Mouse (Mus musculus) left cerebral cortex, adult 18-20 months (tissue): Measurements from ENCODE around the gene Tex22. TPM values are rescaled to one million over a fixed set of nuclear protein-coding genes. Genes with fewer than 3 reads are reported as not detected.

ENCODE experiments used
- DNase-seq, 2 experiments: peaks; one replicate each; pipeline ENCODE4 v3.0.0; 2021 to 2022; ENCODE audit warnings: low spot score in 2 of 2, mixed read lengths in 1 of 2
- microRNA-seq, 2 experiments: library from miRNA; unstranded; fragments of <30 nt; microRNA quantifications; one replicate each; pipeline ENCODE4 v1.2.0; 2021
- total RNA-seq, 2 experiments: library from RNA; stranded (reverse); gene quantifications; 2 replicates each; pipeline ENCODE4 v1.2.3; 2021

Gene Tex22
- total RNA-seq, 2 experiments from 2014 or later, result 0.44 to 0.73 TPM

DNA sequence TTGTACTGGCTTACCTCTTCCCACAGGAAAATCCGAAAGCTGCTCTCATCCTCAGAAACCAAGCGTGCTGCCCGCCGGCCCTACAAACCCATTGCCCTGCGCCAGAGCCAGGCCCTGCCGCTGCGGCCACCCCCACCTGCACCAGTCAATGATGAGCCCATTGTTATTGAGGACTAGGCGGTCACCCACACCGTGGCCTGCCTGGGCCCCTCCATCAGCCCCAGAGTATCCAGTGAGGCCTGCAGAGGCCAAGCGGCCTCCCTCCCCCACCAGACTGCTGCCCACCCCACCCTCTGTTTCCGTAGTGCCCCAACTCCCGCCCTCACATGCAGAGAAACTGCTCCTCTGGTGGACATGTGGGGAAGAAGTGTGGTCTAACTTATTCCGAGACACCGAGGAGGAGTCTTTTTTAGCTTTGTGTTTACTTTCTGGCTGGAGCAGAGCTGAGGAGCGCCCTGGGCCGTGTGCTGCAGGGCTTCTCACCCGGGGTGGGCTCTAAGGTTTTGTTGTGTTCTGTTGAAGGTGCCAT is 62.3 kb downstream of the Tex22 start:
- DNase-seq, result no peak

DNA sequence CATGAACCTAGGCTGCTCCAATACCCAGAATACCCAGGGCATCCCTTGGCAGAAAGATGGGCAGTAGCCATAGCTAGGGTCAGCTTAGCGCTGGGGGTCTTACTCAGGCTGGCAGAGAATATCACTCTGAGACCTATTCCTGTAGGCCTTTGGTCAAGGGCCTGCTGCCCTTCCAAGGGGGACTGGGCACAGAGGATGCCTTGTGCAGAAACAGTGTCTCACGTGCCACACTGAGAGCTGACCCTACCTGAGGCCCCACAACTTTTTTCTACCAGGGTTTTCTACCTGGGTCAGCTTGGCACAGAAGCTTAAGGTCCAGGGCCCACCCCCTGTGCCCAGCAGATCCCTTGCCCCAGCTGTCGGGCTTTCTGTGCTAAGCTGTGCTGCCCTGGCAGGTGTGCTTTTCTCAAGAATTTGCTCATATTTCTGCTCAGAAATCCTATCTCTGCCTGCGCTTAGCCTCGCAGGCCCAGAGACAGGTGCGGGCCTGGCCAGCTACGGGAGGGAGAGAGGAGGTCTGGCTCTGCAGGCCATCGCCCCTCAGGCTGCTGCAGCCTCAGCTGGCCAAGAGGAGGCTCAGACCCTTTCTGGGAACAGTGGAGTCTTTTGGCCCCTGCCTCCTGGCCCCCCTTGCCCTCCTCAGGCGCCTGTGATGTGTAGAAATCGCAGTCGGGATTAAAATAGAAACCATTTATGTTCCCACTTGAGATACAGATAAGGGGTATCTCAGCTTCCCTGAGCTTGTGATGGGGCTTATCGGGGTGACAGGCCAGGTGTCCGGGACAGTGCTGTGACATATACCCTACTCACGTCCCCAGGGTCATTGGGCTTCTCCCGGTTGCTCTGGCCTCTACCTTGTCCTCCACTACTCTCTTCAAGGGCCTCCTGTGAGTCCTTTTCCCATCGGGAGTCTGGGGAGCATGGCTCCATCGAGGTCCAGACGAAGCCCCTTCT is 63.2 kb downstream of the Tex22 start:
- no peak for DNase-seq

DNA sequence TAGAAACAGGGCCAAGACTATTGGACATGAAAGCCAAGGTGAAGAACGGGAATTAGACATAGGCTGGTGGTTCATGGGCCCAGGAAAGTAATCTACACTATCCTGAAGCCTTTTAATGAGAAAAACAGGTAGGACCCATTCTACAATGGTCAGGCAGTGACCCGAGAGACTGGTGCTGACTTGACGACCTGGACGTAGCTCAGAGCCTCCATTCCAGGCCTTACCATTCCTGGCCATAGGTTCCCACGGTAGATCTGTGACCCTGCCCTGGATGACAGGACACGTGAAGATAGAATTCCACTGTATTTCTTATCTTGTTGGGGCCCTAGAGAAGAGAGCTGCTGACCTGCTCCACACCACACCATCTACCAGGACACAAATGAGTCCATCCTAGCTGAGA is 64.0 kb downstream of the Tex22 start:
- no peak for DNase-seq

Small RNA genes within 50 kb of the gene (microRNA-seq; reads per million reads assigned to microRNA genes)
- gene Gm44471, result 0 reads per million in 2 experiments

Other genes starting within 250 kb of the Tex22 start
- 10 to 100 TPM; 10.8 to 12.9 TPM for gene Cdca4, start 245.1 kb upstream of the Tex22 start, total RNA-seq
- under 1 TPM in 1 of 2 experiments, not detected in 1; 0.14 TPM for gene Gpr132, start 206.3 kb upstream of the Tex22 start, total RNA-seq
- gene Jag2, start 144.7 kb upstream of the Tex22 start, total RNA-seq, result 10 to 100 TPM; 53.4 to 58.9 TPM
- gene Nudt14, start 132.4 kb upstream of the Tex22 start, total RNA-seq, result 10 to 100 TPM; 10.4 to 12.2 TPM
- 10 to 100 TPM; 67.9 to 68.5 TPM for gene Btbd6, start 98.0 kb upstream of the Tex22 start, total RNA-seq
- 10 to 100 TPM; 45.0 to 47.0 TPM for gene Brf1, start 73.8 kb upstream of the Tex22 start, total RNA-seq
- gene Pacs2, start 60.0 kb upstream of the Tex22 start, total RNA-seq, result 10 to 100 TPM; 58.7 to 60.8 TPM
- gene Mta1, start 23.8 kb downstream of the Tex22 start, total RNA-seq, result 10 to 100 TPM; 71.5 to 71.9 TPM
- gene Crip2, start 65.7 kb downstream of the Tex22 start, total RNA-seq, result 100 to 1,000 TPM; 142 to 162 TPM
- gene Crip1, start 71.8 kb downstream of the Tex22 start, total RNA-seq, result 10 to 100 TPM; 14.3 to 15.9 TPM
- 1 to 10 TPM in 1 of 2 experiments, under 1 TPM in 1; 1.00 to 1.4 TPM for gene Tedc1, start 81.9 kb downstream of the Tex22 start, total RNA-seq
- gene Tmem121, start 111.4 kb downstream of the Tex22 start, total RNA-seq, result 10 to 100 TPM; 25.5 to 27.5 TPM